Mouse (Mus musculus) forebrain, embryonic 16.5 days (tissue): Measurements from ENCODE around the gene Eef2kmt. TPM values are rescaled to one million over a fixed set of nuclear protein-coding genes. Genes with fewer than 3 reads are reported as not detected.
"Not testable (repeated sequence)": the region's sequence is repeated elsewhere in the genome, so short reads cannot be mapped to it uniquely, and the experiment has no call there.

Experiments
- ATAC-seq: fragments of 200-750 bp; cut with Nextera tagmentation; 2 replicates; pipeline ENCODE4 v1.8.0; 2017; ENCODE audit warnings: mild to moderate bottlenecking, moderate library complexity
- H3K27ac ChIP-seq: fragments of 300-500 bp; sonication (generic); 2 replicates; pipeline ENCODE4 v1.5.1; 2014; ENCODE audit warnings: low read length, control low read depth
- H3K27me3 ChIP-seq: fragments of 300-500 bp; sonication (generic); replicated peaks from 2 replicates; pipeline ENCODE4 v1.6.1; 2014; ENCODE audit warnings: low read length; ENCODE audit not compliant: control insufficient read depth, insufficient read depth
- H3K36me3 ChIP-seq: fragments of 300-500 bp; sonication (generic); 2 replicates; pipeline ENCODE4 v1.6.1; 2014; ENCODE audit not compliant: control insufficient read depth, insufficient read depth
- H3K4me1 ChIP-seq: fragments of 300-500 bp; sonication (generic); replicated peaks from 2 replicates; pipeline ENCODE4 v1.6.1; 2014; ENCODE audit warnings: low read length; ENCODE audit not compliant: control insufficient read depth, insufficient read depth
- H3K4me2 ChIP-seq: fragments of 300-500 bp; sonication (generic); 2 replicates; pipeline ENCODE4 v1.6.1; 2014; ENCODE audit warnings: mild to moderate bottlenecking, low read length, control low read depth
- H3K4me3 ChIP-seq: fragments of 300-500 bp; sonication (generic); replicated peaks from 2 replicates; pipeline ENCODE4 v1.5.1; 2014; ENCODE audit warnings: mild to moderate bottlenecking, low read length, control low read depth
- H3K9ac ChIP-seq: fragments of 300-500 bp; sonication (generic); replicated peaks from 2 replicates; pipeline ENCODE4 v1.6.1; 2014; ENCODE audit warnings: low read depth, low read length, control low read depth
- H3K9me3 ChIP-seq: fragments of 300-500 bp; sonication (generic); 2 replicates; pipeline ENCODE4 v1.6.1; 2016; ENCODE audit warnings: low read length; ENCODE audit not compliant: control insufficient read depth
- WGBS: fragments of 180-500 bp; shearing (Covaris S2); extraction: QIAGEN DNeasy Blood & Tissue Kit; methylation state at CpG from one replicate; pipeline ENCODE4 v1.1.7; 2014; 5-methylcytosine and 5-hydroxymethylcytosine counted together
- polyA plus RNA-seq: library from polyadenylated mRNA; unstranded; fragments of >200 nt; fragmentation: Nextera tagmentation; extraction: Ambion mirVana; gene quantifications from 2 replicates; pipeline ENCODE4 v1.2.1, GENCODE M21; 2015

Eef2kmt gene
- polyA plus RNA-seq, 1 experiment from 2014 or later = 9.8 TPM

- 84% methylated on average over 3 of the region's 3 CpGs for WGBS
- ATAC-seq, H3K4me3 ChIP-seq: not testable (repeated sequence)
These were observed 27.7 kb downstream of the Eef2kmt start for GRCm38 (mm10) chr16:5228103-5228502.

GRCm38 (mm10) chr16:5227501-5227900 lies 28.3 kb downstream of the Eef2kmt start:
- H3K4me2 ChIP-seq, H3K4me1 ChIP-seq, ATAC-seq, H3K27me3 ChIP-seq, H3K9ac ChIP-seq, H3K27ac ChIP-seq, H3K36me3 ChIP-seq, H3K4me3 ChIP-seq, H3K9me3 ChIP-seq: not testable (repeated sequence)
- 85% methylated on average over 19 of the region's 19 CpGs for WGBS

More at GRCm38 (mm10) chr16:5228103-5228502, 27.7 kb downstream of the Eef2kmt start:
- not testable (repeated sequence) for H3K4me1 ChIP-seq, H3K27me3 ChIP-seq, H3K9me3 ChIP-seq, H3K4me2 ChIP-seq, H3K36me3 ChIP-seq, H3K9ac ChIP-seq, H3K27ac ChIP-seq

- H3K36me3 ChIP-seq, H3K9me3 ChIP-seq, H3K4me2 ChIP-seq, H3K9ac ChIP-seq, H3K27ac ChIP-seq, ATAC-seq, H3K4me1 ChIP-seq, H3K27me3 ChIP-seq, H3K4me3 ChIP-seq: not testable (repeated sequence)
- 0% methylated on average over 1 of the region's 1 CpGs for WGBS
These were observed 29.2 kb downstream of the Eef2kmt start for GRCm38 (mm10) chr16:5226534-5226933.

GRCm38 (mm10) chr16:5222140-5222539 lies 33.6 kb downstream of the Eef2kmt start, which contains the start of gene AU021092:
TSS of gene AU021092 (minus strand) at chr16:5222299.
- Histone ChIP-seq H3K9ac (no peak within 1 kb of the TSS), H3K4me3 (no peak within 1 kb of the TSS), H3K27me3 (no peaks in the 10 kb centered on the region; the same call in 1 of the 2 replicates), H3K9me3 (no peaks in the 10 kb centered on the region), H3K4me2 (no peak within 1 kb of the TSS), H3K27ac (no peak within 1 kb of the TSS), H3K4me1 (no peaks in the 10 kb centered on the region), H3K36me3 (no peaks in the 10 kb centered on the region)
- ATAC-seq = no peak
- 77% methylated on average over 6 of the region's 6 CpGs for WGBS

GRCm38 (mm10) chr16:5221403-5221802 lies 34.4 kb downstream of the Eef2kmt start:
- H3K27me3 ChIP-seq = no peaks in the 10 kb centered on the region; the same call in 1 of the 2 replicates
- no peaks in the 10 kb centered on the region for H3K36me3 ChIP-seq
- H3K4me2 ChIP-seq = no peak overlapping the region
- no peaks in the 10 kb centered on the region for H3K9me3 ChIP-seq
- no peak overlapping the region for H3K27ac ChIP-seq
- H3K4me1 ChIP-seq = no peaks in the 10 kb centered on the region
- no peak for ATAC-seq
- no peak overlapping the region for H3K4me3 ChIP-seq
- no peak overlapping the region for H3K9ac ChIP-seq
- WGBS = 45% methylated on average over 4 of the region's 4 CpGs

GRCm38 (mm10) chr16:5217341-5218133 lies 38.2 kb downstream of the Eef2kmt start:
- ATAC-seq = no peak
- no peaks in the 10 kb centered on the region; the same call in 1 of the 2 replicates for H3K27me3 ChIP-seq
- no peaks in the 10 kb centered on the region for H3K4me1 ChIP-seq
- H3K9me3 ChIP-seq = no peaks in the 10 kb centered on the region
- H3K4me3 ChIP-seq = no peak overlapping the region
- no peak overlapping the region for H3K4me2 ChIP-seq
- H3K27ac ChIP-seq = no peak overlapping the region
- 60% methylated on average over 5 of the region's 5 CpGs for WGBS
- H3K36me3 ChIP-seq = no peaks in the 10 kb centered on the region
- H3K9ac ChIP-seq = no peak overlapping the region

- Histone ChIP-seq H3K9me3 (no peaks in the 10 kb centered on the region), H3K4me1 (no peaks in the 10 kb centered on the region), H3K4me2 (no peak overlapping the region), H3K36me3 (no peaks in the 10 kb centered on the region), H3K9ac (no peak overlapping the region), H3K4me3 (no peak overlapping the region), H3K27me3 (no peaks in the 10 kb centered on the region; the same call in 1 of the 2 replicates), H3K27ac (no peak overlapping the region)
- no peak for ATAC-seq
- 77% methylated on average over 6 of the region's 6 CpGs for WGBS
These were observed 39.1 kb downstream of the Eef2kmt start for GRCm38 (mm10) chr16:5216686-5217085.

GRCm38 (mm10) chr16:5214126-5214525 lies 41.7 kb downstream of the Eef2kmt start:
- no peak overlapping the region for H3K4me3 ChIP-seq
- no peak overlapping the region for H3K9ac ChIP-seq
- no peak overlapping the region for H3K4me2 ChIP-seq
- no peak for ATAC-seq
- 93% methylated on average over 2 of the region's 2 CpGs for WGBS
- no peak overlapping the region for H3K27ac ChIP-seq
- H3K36me3 ChIP-seq = no peaks in the 10 kb centered on the region
- no peaks in the 10 kb centered on the region for H3K27me3 ChIP-seq
- no peaks in the 10 kb centered on the region for H3K9me3 ChIP-seq
- no peaks in the 10 kb centered on the region for H3K4me1 ChIP-seq

- H3K4me3 ChIP-seq = no peak overlapping the region
- no peak overlapping the region for H3K9ac ChIP-seq
- no peaks in the 10 kb centered on the region for H3K9me3 ChIP-seq
- no peak for ATAC-seq
- no peak overlapping the region for H3K4me2 ChIP-seq
- WGBS = 77% methylated on average over 3 of the region's 3 CpGs
- no peak overlapping the region for H3K27ac ChIP-seq
- no peaks in the 10 kb centered on the region for H3K36me3 ChIP-seq
- H3K4me1 ChIP-seq = no peaks in the 10 kb centered on the region
- no peaks in the 10 kb centered on the region for H3K27me3 ChIP-seq
These were observed 43.6 kb downstream of the Eef2kmt start for GRCm38 (mm10) chr16:5212150-5212549.
